In genomic region chr8:92740286-92740808, GRCm38 (mm10) we compare ENCODE assay signal across 17 mouse cellular contexts.
"Had no signal": no experiment of that assay in that cellular context is flagged by ENCODE, and none has a peak within 500 bp of the region (broad histone marks: within the 10 kb centered on the region; RNA-seq: fewer than 3 reads in every experiment).

No protein-coding gene starts in this region.

- H3K9me3 ChIP-seq: kidney, embryonic 15.5 days; limb, embryonic 10.5 days; limb, embryonic 13.5 days; liver, embryonic 12.5 days; liver, embryonic 15.5 days; lung, embryonic 15.5 days; midbrain, embryonic 13.5 days had no signal

- ATAC-seq: liver, embryonic 12.5 days; midbrain, embryonic 13.5 days had no signal

- H3K4me1 ChIP-seq: liver, embryonic 12.5 days; liver, embryonic 15.5 days; lung, embryonic 15.5 days; megakaryocyte, embryonic 14.5 days had no signal

- H3K27ac ChIP-seq: limb, embryonic 10.5 days; limb, embryonic 13.5 days; liver, embryonic 12.5 days; liver, embryonic 15.5 days; lung, embryonic 15.5 days; midbrain, embryonic 13.5 days had no signal

- DNase-seq: kidney, adult 8-10 months; kidney, postnatal 14 days; kidney, postnatal 4 days; liver; lung, adult 18-20 months; lung, postnatal 10 days; lung, postnatal 36 days; thymus, adult 18-20 months; thymus, postnatal 36 days had no signal

- H3K4me3 ChIP-seq: kidney, embryonic 15.5 days; limb, embryonic 10.5 days; limb, embryonic 13.5 days; liver, embryonic 12.5 days; liver, embryonic 15.5 days; lung, embryonic 15.5 days; megakaryocyte, embryonic 14.5 days; midbrain, embryonic 13.5 days had no signal

- H3K36me3 ChIP-seq: kidney, embryonic 15.5 days; limb, embryonic 10.5 days; limb, embryonic 13.5 days; liver, embryonic 12.5 days; liver, embryonic 15.5 days; lung, embryonic 15.5 days; midbrain, embryonic 13.5 days had no signal

- H3K9ac ChIP-seq: kidney, embryonic 15.5 days; limb, embryonic 13.5 days; liver, embryonic 12.5 days; liver, embryonic 15.5 days; lung, embryonic 15.5 days; midbrain, embryonic 13.5 days had no signal

- H3K4me2 ChIP-seq: kidney, embryonic 15.5 days; limb, embryonic 13.5 days; liver, embryonic 12.5 days; liver, embryonic 15.5 days; lung, embryonic 15.5 days; midbrain, embryonic 13.5 days had no signal

- H3K27me3 ChIP-seq: kidney, embryonic 15.5 days; limb, embryonic 13.5 days; liver, embryonic 12.5 days; liver, embryonic 15.5 days; lung, embryonic 15.5 days; megakaryocyte, embryonic 14.5 days had no signal
